Mouse (Mus musculus) thymus, adult 2 months (tissue): ENCODE results near the gene Ccdc87. TPM values are rescaled to one million over a fixed set of nuclear protein-coding genes. Genes with fewer than 3 reads are reported as not detected.
"Not testable (repeated sequence)": the region's sequence is repeated elsewhere in the genome, so short reads cannot be mapped to it uniquely, and the experiment has no call there.

Source experiments
- DNase-seq: peaks from one replicate; pipeline ENCODE4 v3.0.0; 2021
- H3K27ac ChIP-seq: fragments of 200-500 bp; 2 replicates; pipeline ENCODE4 v1.5.1; 2012; ENCODE audit warnings: low read length, control low read depth; ENCODE audit not compliant: control insufficient read depth, insufficient read depth
- H3K27me3 ChIP-seq: fragments of 200-500 bp; 2 replicates; pipeline ENCODE4 v1.6.1; 2012; ENCODE audit warnings: mild to moderate bottlenecking, low read length, moderate library complexity, mixed read lengths; ENCODE audit not compliant: control insufficient read depth, insufficient read depth
- H3K36me3 ChIP-seq: fragments of 200-500 bp; 2 replicates; pipeline ENCODE4 v1.6.1; 2012; ENCODE audit warnings: mild to moderate bottlenecking, low read length, moderate library complexity; ENCODE audit not compliant: control insufficient read depth, insufficient read depth
- H3K4me1 ChIP-seq: fragments of 200-500 bp; replicated peaks from 2 replicates; pipeline ENCODE4 v1.6.1; 2012; ENCODE audit warnings: low read length; ENCODE audit not compliant: control insufficient read depth, insufficient read depth
- H3K4me3 ChIP-seq: fragments of 200-500 bp; 2 replicates; pipeline ENCODE4 v1.5.1; 2012; ENCODE audit warnings: mild to moderate bottlenecking, low read length, control low read depth, moderate library complexity; ENCODE audit not compliant: control insufficient read depth, insufficient read depth
- CTCF ChIP-seq: fragments of 200-500 bp; IDR thresholded peaks from 2 replicates; pipeline ENCODE4 v1.5.1; 2012; ENCODE audit warnings: mild to moderate bottlenecking, control low read depth, low read length, moderate library complexity, borderline replicate concordance; ENCODE audit not compliant: control insufficient read depth, poor library complexity, insufficient read depth; ENCODE audit errors: extremely low read depth
- POLR2A ChIP-seq: fragments of 200-500 bp; IDR thresholded peaks from 2 replicates; pipeline ENCODE4 v1.6.1; 2012; ENCODE audit warnings: mild to moderate bottlenecking, low read length, control low read depth, moderate library complexity; ENCODE audit not compliant: control insufficient read depth, poor library complexity, insufficient read depth; ENCODE audit errors: extremely low read depth
- WGBS: fragments of 180-500 bp; shearing (Covaris S2); methylation state at CpG from one replicate; pipeline ENCODE4 v1.1.7; 2018; 5-methylcytosine and 5-hydroxymethylcytosine counted together
- polyA plus RNA-seq: library from polyadenylated mRNA; depleted of rRNA; stranded (reverse); fragments of >200 nt; gene quantifications from 2 replicates; pipeline ENCODE4 v1.2.3, GENCODE M21; 2012

The Ccdc87 gene
- polyA plus RNA-seq, 1 experiment: 0.19 TPM

- Histone ChIP-seq H3K4me1 (no peaks in the 10 kb centered on the region), H3K4me3 (no peak overlapping the region)
- WGBS: 94% methylated on average over 10 of the region's 10 CpGs
Measured at GRCm38 (mm10) chr19:4803283-4803682, 35.9 kb upstream of the Ccdc87 start.

GRCm38 (mm10) chr19:4810309-4810708 is 28.9 kb upstream of the Ccdc87 start:
- peak; percentile 8 for DNase-seq
- Histone ChIP-seq H3K4me3 (peak overlapping the region; percentile 58), H3K36me3 (no peaks in the 10 kb centered on the region), H3K27me3 (no peaks in the 10 kb centered on the region), H3K27ac (no peak overlapping the region), H3K4me1 (peaks cover 3% of the 10 kb centered on the region)
- under 1% methylated on average over 14 of the region's 14 CpGs for WGBS
- TF ChIP-seq POLR2A: no peak
- no peak for TF ChIP-seq CTCF

More at GRCm38 (mm10) chr19:4803283-4803682, 35.9 kb upstream of the Ccdc87 start:
- TF ChIP-seq CTCF (no peak), POLR2A (no peak)
- H3K27ac ChIP-seq: no peak overlapping the region
- no peak for DNase-seq
- H3K27me3 ChIP-seq: no peaks in the 10 kb centered on the region
- peaks cover 48% of the 10 kb centered on the region for H3K36me3 ChIP-seq

GRCm38 (mm10) chr19:4810746-4811062 is 28.5 kb upstream of the Ccdc87 start:
- H3K27me3 ChIP-seq: no peaks in the 10 kb centered on the region
- H3K27ac ChIP-seq: no peak overlapping the region
- H3K4me3 ChIP-seq: peak overlapping the region; percentile 58
- WGBS: 1% methylated on average over 17 of the region's 17 CpGs
- TF ChIP-seq CTCF: no peak
- no peak for TF ChIP-seq POLR2A
- H3K4me1 ChIP-seq: peaks cover 3% of the 10 kb centered on the region
- no peak for DNase-seq
- H3K36me3 ChIP-seq: no peaks in the 10 kb centered on the region

GRCm38 (mm10) chr19:4811063-4811908 is 27.9 kb upstream of the Ccdc87 start, which contains the start of the genes Gm21992 and Rbm14:
Gm21992 (minus strand) TSS chr19:4811612.
Rbm14 (minus strand) TSS chr19:4811634.
- TF ChIP-seq CTCF (peak; percentile 53; the same call in 1 of the 2 replicates), POLR2A (peak; percentile 98)
- peak; percentile 96 for DNase-seq

GRCm38 (mm10) chr19:4811909-4812242 is 27.3 kb upstream of the Ccdc87 start:
- Histone ChIP-seq H3K27me3 (no peaks in the 10 kb centered on the region), H3K4me3 (peak overlapping the region; percentile 65), H3K4me1 (peaks cover 3% of the 10 kb centered on the region), H3K27ac (peak overlapping the region; percentile 60), H3K36me3 (no peaks in the 10 kb centered on the region)
- WGBS: 2% methylated on average over 12 of the region's 12 CpGs
- no peak for TF ChIP-seq CTCF
- no peak for DNase-seq

More at GRCm38 (mm10) chr19:4811063-4811908, 27.9 kb upstream of the Ccdc87 start, which contains the start of the genes Gm21992 and Rbm14:
- Histone ChIP-seq H3K4me3 (peak within 1 kb of the TSS; percentile 65), H3K36me3 (no peaks in the 10 kb centered on the region), H3K27ac (peak within 1 kb of the TSS; percentile 60), H3K27me3 (no peaks in the 10 kb centered on the region), H3K4me1 (peaks cover 3% of the 10 kb centered on the region)
- under 1% methylated on average over 83 of the region's 83 CpGs for WGBS

GRCm38 (mm10) chr19:4812334-4812949 is 26.7 kb upstream of the Ccdc87 start:
- not testable (repeated sequence) for H3K27me3 ChIP-seq, H3K36me3 ChIP-seq, H3K4me3 ChIP-seq, H3K4me1 ChIP-seq, H3K27ac ChIP-seq
- DNase-seq: peak; percentile 16
- 78% methylated on average over 8 of the region's 8 CpGs for WGBS
